Mouse (Mus musculus) MEL (cell line): Measurements from ENCODE around the gene Nr2f2. TPM values are rescaled to one million over a fixed set of nuclear protein-coding genes. Genes with fewer than 3 reads are reported as not detected.

ENCODE experiments used
- DNase-seq: peaks from one replicate; pipeline ENCODE4 v3.0.0; 2011; ENCODE audit warnings: low read depth, low spot score
- H3K27ac ChIP-seq: 2 replicates; pipeline ENCODE4 v1.5.1; 2012; ENCODE audit warnings: low read depth, mild to moderate bottlenecking, control low read depth, low read length, moderate library complexity; ENCODE audit not compliant: control insufficient read depth
- H3K27me3 ChIP-seq, 2 experiments: fragments of 150-350 bp in 1 of 2; sonication (generic) in 1 of 2; 2 replicates each; pipeline ENCODE4 v1.6.1; 2012; ENCODE audit warnings: low read length in 2 of 2, mild to moderate bottlenecking in 2 of 2, improper control_type of control experiment in 1 of 2, moderate library complexity in 1 of 2; ENCODE audit not compliant: insufficient read depth in 2 of 2, control insufficient read depth in 1 of 2
- H3K36me3 ChIP-seq, 2 experiments: 2 replicates each; pipeline ENCODE4 v1.6.1; 2012 to 2014; ENCODE audit warnings: low read length in 2 of 2, improper control_type of control experiment in 1 of 2, inconsistent platforms in 1 of 2, mild to moderate bottlenecking in 1 of 2; ENCODE audit not compliant: insufficient read depth in 2 of 2, control insufficient read depth in 1 of 2
- H3K4me1 ChIP-seq, 2 experiments: fragments of 150-350 bp in 1 of 2; sonication (generic) in 1 of 2; 2 replicates each; pipeline ENCODE4 v1.6.1; 2012; ENCODE audit warnings: low read length in 2 of 2, improper control_type of control experiment in 1 of 2, mild to moderate bottlenecking in 1 of 2; ENCODE audit not compliant: insufficient read depth in 2 of 2, control insufficient read depth in 1 of 2
- H3K4me3 ChIP-seq, 2 experiments: fragments of 150-350 bp in 1 of 2; sonication (generic) in 1 of 2; 2 replicates each; pipeline ENCODE4 v1.5.1; 2012; ENCODE audit warnings: low read depth in 2 of 2, low read length in 2 of 2, mild to moderate bottlenecking in 2 of 2, moderate library complexity in 2 of 2, control low read depth in 1 of 2, improper control_type of control experiment in 1 of 2; ENCODE audit not compliant: control insufficient read depth in 1 of 2, insufficient read depth in 1 of 2
- H3K79me2 ChIP-seq: 2 replicates; pipeline ENCODE4 v1.6.1; 2012; ENCODE audit warnings: mild to moderate bottlenecking, low read length, moderate library complexity; ENCODE audit not compliant: control insufficient read depth, poor library complexity, insufficient read depth
- H3K9ac ChIP-seq: 2 replicates; pipeline ENCODE4 v1.6.1; 2012; ENCODE audit warnings: low read depth, mild to moderate bottlenecking, control low read depth, low read length, moderate library complexity; ENCODE audit not compliant: control insufficient read depth, poor library complexity, severe bottlenecking
- H3K9me3 ChIP-seq: fragments of 150-350 bp; sonication (generic); replicated peaks from 2 replicates; pipeline ENCODE4 v1.6.1; 2012; ENCODE audit warnings: mild to moderate bottlenecking, low read length, improper control_type of control experiment, moderate library complexity; ENCODE audit not compliant: insufficient read depth
- BHLHE40 ChIP-seq: IDR thresholded peaks from 2 replicates; pipeline ENCODE4 v1.6.1; 2012; ENCODE audit warnings: low read depth, mild to moderate bottlenecking, inconsistent platforms, low read length, improper control_type of control experiment, borderline replicate concordance
- CHD2 ChIP-seq: IDR thresholded peaks from 2 replicates; pipeline ENCODE4 v1.6.1; 2011; ENCODE audit warnings: low read length, improper control_type of control experiment
- E2F4 ChIP-seq: IDR thresholded peaks from 2 replicates; pipeline ENCODE4 v1.6.1; 2011; ENCODE audit warnings: low read depth, low read length, improper control_type of control experiment, borderline replicate concordance
- EP300 ChIP-seq, 2 experiments: IDR thresholded peaks; 2 replicates each; pipeline ENCODE4 v1.6.1; 2011; ENCODE audit warnings: improper control_type of control experiment in 2 of 2, low read length in 2 of 2, low read depth in 1 of 2, mild to moderate bottlenecking in 1 of 2
- HCFC1 ChIP-seq: IDR thresholded peaks from 2 replicates; pipeline ENCODE4 v1.6.1; 2012; ENCODE audit warnings: low read depth, mild to moderate bottlenecking, inconsistent platforms, low read length, improper control_type of control experiment, moderate library complexity
- KAT2A ChIP-seq: conservative IDR thresholded peaks from 2 replicates; pipeline ENCODE4 v1.6.1; 2012; ENCODE audit warnings: low read depth, low read length, improper control_type of control experiment, inconsistent platforms
- MAX ChIP-seq: IDR thresholded peaks from 2 replicates; pipeline ENCODE4 v1.6.1; 2011; ENCODE audit warnings: low read length, improper control_type of control experiment
- MXI1 ChIP-seq: IDR thresholded peaks from 2 replicates; pipeline ENCODE4 v1.6.1; 2011; ENCODE audit warnings: mild to moderate bottlenecking, low read depth, low read length, improper control_type of control experiment
- MYC ChIP-seq: IDR thresholded peaks from 2 replicates; pipeline ENCODE4 v1.6.1; 2011; ENCODE audit warnings: low read depth, mild to moderate bottlenecking, low read length, improper control_type of control experiment, moderate library complexity
- NELFE ChIP-seq: IDR thresholded peaks from 2 replicates; pipeline ENCODE4 v1.6.1; 2011; ENCODE audit warnings: low read depth, low read length, improper control_type of control experiment
- POLR2AphosphoS5 ChIP-seq: IDR thresholded peaks from 2 replicates; pipeline ENCODE4 v1.6.1; 2012; ENCODE audit warnings: low read depth, borderline replicate concordance, mild to moderate bottlenecking, inconsistent platforms, low read length, moderate library complexity, mixed read lengths
- RAD21 ChIP-seq: IDR thresholded peaks from 2 replicates; pipeline ENCODE4 v1.6.1; 2011; ENCODE audit warnings: mild to moderate bottlenecking, low read depth, low read length, improper control_type of control experiment
- RCOR1 ChIP-seq: IDR thresholded peaks from 2 replicates; pipeline ENCODE4 v1.6.1; 2012; ENCODE audit warnings: low read depth, mild to moderate bottlenecking, inconsistent platforms, low read length, improper control_type of control experiment
- TBP ChIP-seq: IDR thresholded peaks from 2 replicates; pipeline ENCODE4 v1.8.0; 2011; ENCODE audit warnings: low read depth, low read length, improper control_type of control experiment
- USF2 ChIP-seq, 2 experiments: IDR thresholded peaks; 2 replicates each; pipeline ENCODE4 v1.6.1; 2011 to 2012; ENCODE audit warnings: improper control_type of control experiment in 2 of 2, low read length in 2 of 2, borderline replicate concordance in 1 of 2, inconsistent platforms in 1 of 2, low read depth in 1 of 2, mild to moderate bottlenecking in 1 of 2; ENCODE audit not compliant: insufficient read depth in 1 of 2
- ZMIZ1 ChIP-seq: IDR thresholded peaks from 2 replicates; pipeline ENCODE4 v1.6.1; 2012; ENCODE audit warnings: low read depth, mild to moderate bottlenecking, inconsistent platforms, low read length, improper control_type of control experiment, moderate library complexity
- polyA plus RNA-seq, 2 experiments: library from polyadenylated mRNA; stranded (reverse) in 1 of 2; unstranded in 1 of 2; fragments of >175 nt in 1 of 2; fragments of >200 nt in 1 of 2; gene quantifications; 2 replicates each; pipeline versions ENCODE4 v1.2.1 to v1.2.4; 2012; ENCODE audit warnings: low replicate concordance in 2 of 2, low read depth in 1 of 2; ENCODE audit not compliant: insufficient read length in 2 of 2, insufficient read depth in 1 of 2, missing spikeins in 1 of 2
- total RNA-seq: library from RNA; depleted of rRNA; stranded (reverse); fragments of 300-350 nt; gene quantifications from 2 replicates; pipeline ENCODE4 v1.2.3, GENCODE M21; 2012

The Nr2f2 gene
- total and polyA plus RNA-seq, 3 experiments: not detected

DNA sequence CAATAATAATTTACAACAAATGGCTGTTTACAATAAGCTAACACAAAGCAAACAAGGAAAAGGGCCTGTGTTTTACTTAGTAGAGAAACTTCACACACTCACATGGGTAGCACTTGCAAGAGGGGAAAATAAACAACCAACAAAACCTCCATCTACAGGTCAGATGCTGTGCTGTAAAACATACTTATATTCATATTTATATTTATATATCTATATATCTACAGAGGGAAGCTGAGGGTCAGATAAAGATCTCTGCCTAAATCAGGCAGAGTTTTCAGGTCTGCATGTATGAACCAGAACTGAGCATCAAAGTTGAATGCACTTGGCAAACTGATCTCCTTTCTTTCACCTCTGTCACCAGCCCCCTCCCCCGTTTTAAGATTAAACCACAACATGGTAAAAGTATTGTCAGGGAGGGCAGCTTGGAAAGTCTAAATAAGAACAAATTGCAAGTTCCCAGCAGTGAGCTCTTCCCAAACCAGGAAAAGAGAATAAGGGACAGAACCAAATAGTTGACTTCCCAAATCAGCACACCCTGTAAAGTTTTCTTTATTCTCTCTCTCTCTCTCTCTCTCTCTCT lies 14.5 kb downstream of the Nr2f2 start:
- H3K27ac ChIP-seq: no peak overlapping the region
- no peaks in the 10 kb centered on the region for H3K27me3 ChIP-seq
- DNase-seq: no peak
- no peaks in the 10 kb centered on the region for H3K9me3 ChIP-seq
- no peak overlapping the region for H3K4me3 ChIP-seq
- TF ChIP-seq EP300 (IDR thresholded peaks at IDR 0.05; ENCODE audit: low read depth in 1 of 2, low read length in 2 of 2): no peak
- no peak for TF ChIP-seq USF2 (IDR thresholded peaks at IDR 0.05; ENCODE audit: borderline replicate concordance in 1 of 2, insufficient read depth in 1 of 2, low read depth in 1 of 2, low read length in 2 of 2)
- no peak for TF ChIP-seq RCOR1
- no peak for TF ChIP-seq TBP
- TF ChIP-seq RAD21: no peak
- TF ChIP-seq ZMIZ1: no peak
- no peak for TF ChIP-seq NELFE
- TF ChIP-seq KAT2A: no peak
- no peak for TF ChIP-seq POLR2AphosphoS5
- no peak for TF ChIP-seq MXI1
- no peak for TF ChIP-seq MYC
- TF ChIP-seq, all 39 proteins: peak for 0
- H3K9ac ChIP-seq: no peak overlapping the region
- H3K4me1 ChIP-seq: no peaks in the 10 kb centered on the region
- H3K36me3 ChIP-seq: no peaks in the 10 kb centered on the region
- no peaks in the 10 kb centered on the region for H3K79me2 ChIP-seq

GRCm38 (mm10) chr7:70350781-70351551 lies 15.6 kb downstream of the Nr2f2 start:
- H3K27me3 ChIP-seq: no peaks in the 10 kb centered on the region
- no peaks in the 10 kb centered on the region for H3K36me3 ChIP-seq
- no peak overlapping the region for H3K4me3 ChIP-seq
- DNase-seq: no peak
- H3K27ac ChIP-seq: no peak overlapping the region
- no peak for TF ChIP-seq HCFC1
- TF ChIP-seq KAT2A: no peak
- TF ChIP-seq CHD2: no peak
- TF ChIP-seq E2F4: no peak
- no peak for TF ChIP-seq MAX
- no peak for TF ChIP-seq BHLHE40
- no peak for TF ChIP-seq ZMIZ1
- TF ChIP-seq RCOR1: no peak
- H3K79me2 ChIP-seq: no peaks in the 10 kb centered on the region
- H3K4me1 ChIP-seq: no peaks in the 10 kb centered on the region
- H3K9ac ChIP-seq: no peak overlapping the region
- no peaks in the 10 kb centered on the region for H3K9me3 ChIP-seq
